ENCODE assay signal across 9 mouse cellular contexts in the genomic region with DNA sequence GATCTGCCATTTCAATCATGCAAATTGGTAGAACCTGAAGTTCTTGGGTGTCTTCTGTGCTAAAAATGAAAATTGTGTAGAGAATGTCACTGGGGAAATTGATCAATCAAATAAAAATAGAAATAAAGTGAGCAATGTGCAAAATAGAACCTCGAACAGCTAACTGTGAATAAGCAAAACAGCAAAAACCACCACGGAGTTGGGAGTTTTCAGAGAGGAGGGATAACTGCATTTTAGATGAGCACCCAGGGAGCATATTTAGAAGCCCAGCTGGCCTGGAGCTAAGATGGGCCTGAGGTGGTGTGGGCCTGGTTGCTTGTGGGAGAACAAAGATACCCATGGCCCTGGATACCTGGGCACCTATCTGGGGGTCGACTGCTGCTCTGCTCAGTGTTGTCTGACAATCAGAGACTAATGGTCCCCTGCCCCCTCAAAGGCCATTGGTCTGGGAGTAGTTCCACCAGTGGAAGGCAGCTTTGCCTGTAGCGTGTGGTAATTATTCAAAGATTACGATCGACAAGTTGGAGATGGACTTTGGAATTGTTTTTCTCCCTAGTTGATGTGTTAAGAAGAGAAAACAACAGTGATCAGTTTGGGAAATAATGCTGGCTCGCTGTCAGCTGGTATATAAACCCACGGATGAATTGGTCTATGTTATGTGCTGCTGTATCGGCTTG. TPM values are rescaled to one million over a fixed set of nuclear protein-coding genes. Genes with fewer than 3 reads are reported as not detected.
DNase-seq lines count a peak whose midpoint lies in the region; ATAC-seq lines count a peak whose summit lies in the region.
"Had no signal": no experiment of that assay in that cellular context is flagged by ENCODE, and none has a peak within 500 bp of the region (broad histone marks: within the 10 kb centered on the region; RNA-seq: fewer than 3 reads in every experiment).

No protein-coding gene starts in this region.

- DNase-seq in kidney, postnatal 36 days: no peak
- no peak for DNase-seq in embryonic facial prominence, embryonic 10.5 days (ENCODE audit: low spot score)
- DNase-seq in midbrain, embryonic 14.5 days: no peak
- no peak for DNase-seq in urinary bladder, postnatal 25 days (ENCODE audit: low spot score)
- DNase-seq: thymus, adult 2 months had no signal

- H3K9me3 ChIP-seq in kidney, embryonic 15.5 days (replicated peaks): no peaks in the 10 kb centered on the region
- no peaks in the 10 kb centered on the region for H3K9me3 ChIP-seq in embryonic facial prominence, embryonic 10.5 days
- H3K9me3 ChIP-seq in forebrain, embryonic 13.5 days (replicated peaks): no peaks in the 10 kb centered on the region
- no peaks in the 10 kb centered on the region for H3K9me3 ChIP-seq in midbrain, embryonic 14.5 days (ENCODE audit: control insufficient read depth, low read length)

- H3K9ac ChIP-seq in kidney, embryonic 15.5 days: no peak overlapping the region
- H3K9ac ChIP-seq in forebrain, embryonic 13.5 days: 0 out of 2 replicates have a peak overlapping the region, but pooled peaks have one; percentile 31
- no peak overlapping the region for H3K9ac ChIP-seq in midbrain, embryonic 14.5 days (replicated peaks; ENCODE audit: low read length)

- H3K27me3 ChIP-seq in kidney, embryonic 15.5 days: peaks cover 23% of the 10 kb centered on the region; the same call in 1 of the 2 replicates
- peaks cover 27% of the 10 kb centered on the region for H3K27me3 ChIP-seq in embryonic facial prominence, embryonic 10.5 days (replicated peaks; ENCODE audit: low read depth, poor library complexity, severe bottlenecking)
- H3K27me3 ChIP-seq in forebrain, embryonic 13.5 days: no peaks in the 10 kb centered on the region
- H3K27me3 ChIP-seq in midbrain, embryonic 14.5 days (ENCODE audit: control insufficient read depth, insufficient read depth, low read length): no peaks in the 10 kb centered on the region

- no peak overlapping the region for H3K4me3 ChIP-seq in kidney, embryonic 15.5 days (replicated peaks)
- peak overlapping the region; percentile 39; the same call in 1 of the 2 replicates for H3K4me3 ChIP-seq in embryonic facial prominence, embryonic 10.5 days
- H3K4me3 ChIP-seq in forebrain, embryonic 13.5 days: 0 out of 2 replicates have a peak overlapping the region, but pooled peaks have one; percentile 15
- H3K4me3 ChIP-seq in midbrain, embryonic 14.5 days (replicated peaks; ENCODE audit: low read depth, low read length): no peak overlapping the region

- H3K36me3 ChIP-seq in kidney, embryonic 15.5 days: no peaks in the 10 kb centered on the region
- H3K36me3 ChIP-seq in embryonic facial prominence, embryonic 10.5 days (replicated peaks): no peaks in the 10 kb centered on the region
- H3K36me3 ChIP-seq in forebrain, embryonic 13.5 days (ENCODE audit: poor library complexity, severe bottlenecking): no peaks in the 10 kb centered on the region
- no peaks in the 10 kb centered on the region for H3K36me3 ChIP-seq in midbrain, embryonic 14.5 days (ENCODE audit: control insufficient read depth, insufficient read depth, low read length)
- H3K36me3 ChIP-seq: G1E had no signal

- peak overlapping the region; percentile 36 for H3K4me2 ChIP-seq in kidney, embryonic 15.5 days
- peak overlapping the region; percentile 47 for H3K4me2 ChIP-seq in forebrain, embryonic 13.5 days
- H3K4me2 ChIP-seq in midbrain, embryonic 14.5 days (ENCODE audit: low read length): peak overlapping the region; percentile 42

- no peak for ATAC-seq in kidney, embryonic 15.5 days (replicated peaks; ENCODE audit: low FRiP score)
- ATAC-seq in forebrain, embryonic 13.5 days: no peak
- no peak for ATAC-seq in midbrain, embryonic 14.5 days (ENCODE audit: low FRiP score, low TSS enrichment)
- ATAC-seq in activated CD4-positive, CD25-positive, alpha-beta regulatory T cell, adult 4 months: no peak

- H3K4me1 ChIP-seq in kidney, embryonic 15.5 days: peaks cover 75% of the 10 kb centered on the region
- peaks cover 66% of the 10 kb centered on the region for H3K4me1 ChIP-seq in embryonic facial prominence, embryonic 10.5 days
- peaks cover 42% of the 10 kb centered on the region for H3K4me1 ChIP-seq in forebrain, embryonic 13.5 days
- peaks cover 35% of the 10 kb centered on the region for H3K4me1 ChIP-seq in midbrain, embryonic 14.5 days (ENCODE audit: control insufficient read depth, insufficient read depth, low read length)

- H3K27ac ChIP-seq in kidney, embryonic 15.5 days: peak overlapping the region; percentile 82
- H3K27ac ChIP-seq in embryonic facial prominence, embryonic 10.5 days (replicated peaks): no peak overlapping the region
- H3K27ac ChIP-seq in forebrain, embryonic 13.5 days: peak overlapping the region; percentile 85
- peak overlapping the region; percentile 77 for H3K27ac ChIP-seq in midbrain, embryonic 14.5 days (replicated peaks; ENCODE audit: low read depth, low read length)

- WGBS in kidney, embryonic 15.5 days: 34% methylated on average over 9 of the region's 9 CpGs
- 56% methylated on average over 9 of the region's 9 CpGs for WGBS in embryonic facial prominence, embryonic 10.5 days
- 59% methylated on average over 9 of the region's 9 CpGs for WGBS in forebrain, embryonic 13.5 days
- 54% methylated on average over 9 of the region's 9 CpGs for WGBS in midbrain, embryonic 14.5 days

RNA-seq across cellular contexts. Expression of a gene that starts 38.0 kb away (rescaled TPM):
- polyA plus RNA-seq in kidney, embryonic 15.5 days (2015; fragmentation: Nextera tagmentation; extraction: Ambion mirVana): 11.8 and 12.9 TPM in 2 replicates
- polyA plus RNA-seq in embryonic facial prominence, embryonic 10.5 days (2016; fragmentation: Nextera tagmentation; extraction: Ambion mirVana): 0.60 and 0.73 TPM in 2 replicates
- polyA plus RNA-seq in forebrain, embryonic 13.5 days (2015; fragmentation: Nextera tagmentation; extraction: Ambion mirVana): 0.88 and 0.91 TPM in 2 replicates
- polyA plus RNA-seq in midbrain, embryonic 14.5 days (2014; fragmentation: Nextera tagmentation; extraction: Ambion mirVana): 2.1 and 2.2 TPM in 2 replicates
- not detected for polyA plus RNA-seq in activated CD4-positive, CD25-positive, alpha-beta regulatory T cell, adult 4 months (2017; shearing (Covaris generic))
- polyA plus RNA-seq: G1E had no signal

Comparison
In these comparisons a context has a peak if more than half of its experiments do, and no peak if none do; other contexts are left out.
1. H3K4me3 ChIP-seq: peak in embryonic facial prominence, embryonic 10.5 days (single experiment) and forebrain, embryonic 13.5 days (single experiment); none in kidney, embryonic 15.5 days (single experiment) and midbrain, embryonic 14.5 days (single experiment).
2. Peak in every context shown above with its lines, with median percentiles within 50 percentile points of each other: H3K4me2 ChIP-seq.